12 mouse cellular contexts compared by ENCODE assay signal in genomic region chr6:94677448-94677847, GRCm38 (mm10). TPM values are rescaled to one million over a fixed set of nuclear protein-coding genes. Genes with fewer than 3 reads are reported as not detected.
A peak's percentile ranks its signal among the peaks of the same experiment; 100 is the strongest.
DNase-seq lines count a peak whose midpoint lies in the region; ATAC-seq and TF ChIP-seq lines count a peak whose summit lies in the region.
"Had no signal": no experiment of that assay in that cellular context is flagged by ENCODE, and none has a peak within 500 bp of the region (broad histone marks: within the 10 kb centered on the region; RNA-seq: fewer than 3 reads in every experiment).

No protein-coding gene starts in this region.

- H3K4me1 ChIP-seq in heart, embryonic 13.5 days = peaks cover 75% of the 10 kb centered on the region
- H3K4me1 ChIP-seq in lung, embryonic 14.5 days (ENCODE audit: insufficient read depth) = peaks cover 28% of the 10 kb centered on the region
- peaks cover 71% of the 10 kb centered on the region for H3K4me1 ChIP-seq in intestine, embryonic 15.5 days (replicated peaks)

- no peak for TF ChIP-seq POLR2A in myocyte (IDR thresholded peaks at IDR 0.05; ENCODE audit: insufficient read length, low read depth)

- H3K9me3 ChIP-seq in heart, embryonic 13.5 days = no peaks in the 10 kb centered on the region
- no peaks in the 10 kb centered on the region for H3K9me3 ChIP-seq in lung, embryonic 14.5 days (ENCODE audit: low read depth, low read length)
- H3K9me3 ChIP-seq in intestine, embryonic 15.5 days = no peaks in the 10 kb centered on the region

- no peak for DNase-seq in heart, adult 9 months (ENCODE audit: low spot score in 2 of 2)
- no peak for DNase-seq in lung, embryonic 14.5 days
- no peak for DNase-seq in lung, postnatal 36 days
- DNase-seq in thymus, postnatal 4 days = no peak
- DNase-seq in cerebellum, adult 8-10 months = no peak
- DNase-seq: adrenal gland, postnatal 14 days; kidney, adult 18-20 months; lung, postnatal 10 days; right cerebral cortex, postnatal 4 days had no signal

- no peak overlapping the region for H3K27ac ChIP-seq in heart, embryonic 13.5 days (replicated peaks)
- H3K27ac ChIP-seq in lung, embryonic 14.5 days (ENCODE audit: low read depth) = no peak overlapping the region; the same call in 1 of the 2 replicates
- peak overlapping the region; percentile 69 for H3K27ac ChIP-seq in intestine, embryonic 15.5 days

- peaks cover 51% of the 10 kb centered on the region for H3K79me2 ChIP-seq in myocyte (ENCODE audit: control insufficient read depth, insufficient read depth)

- no peak for TF ChIP-seq CTCF in lung, embryonic 14.5 days (IDR thresholded peaks at IDR 0.05; ENCODE audit: low read depth)

- no peak overlapping the region for H3ac ChIP-seq in myocyte (ENCODE audit: control insufficient read depth, insufficient read length)

- 63% methylated on average over 3 of the region's 3 CpGs for WGBS in heart, embryonic 13.5 days
- WGBS in lung, embryonic 14.5 days = 20% methylated on average over 3 of the region's 3 CpGs
- 20% methylated on average over 3 of the region's 3 CpGs for WGBS in intestine, embryonic 15.5 days

- H3K4me3 ChIP-seq in heart, embryonic 13.5 days = no peak overlapping the region
- H3K4me3 ChIP-seq in lung, embryonic 14.5 days (ENCODE audit: low read depth, low read length) = no peak overlapping the region
- no peak overlapping the region for H3K4me3 ChIP-seq in intestine, embryonic 15.5 days (replicated peaks)
- no peak overlapping the region for H3K4me3 ChIP-seq in myocyte

- H3K27me3 ChIP-seq in heart, embryonic 13.5 days (replicated peaks) = no peaks in the 10 kb centered on the region
- H3K27me3 ChIP-seq in lung, embryonic 14.5 days (ENCODE audit: insufficient read depth, low read length) = no peaks in the 10 kb centered on the region
- no peaks in the 10 kb centered on the region for H3K27me3 ChIP-seq in intestine, embryonic 15.5 days (replicated peaks)
- no peaks in the 10 kb centered on the region for H3K27me3 ChIP-seq in myocyte (ENCODE audit: control insufficient read depth, insufficient read depth, insufficient read length)

- H3K4me2 ChIP-seq in heart, embryonic 13.5 days = peak overlapping the region; percentile 48
- H3K4me2 ChIP-seq in lung, embryonic 14.5 days = peak overlapping the region; percentile 13
- H3K4me2 ChIP-seq in intestine, embryonic 15.5 days (replicated peaks) = peak overlapping the region; percentile 38
- peak overlapping the region; percentile 34 for H3K4me2 ChIP-seq in myocyte (ENCODE audit: low read depth)

- no peaks in the 10 kb centered on the region for H3K36me3 ChIP-seq in heart, embryonic 13.5 days
- H3K36me3 ChIP-seq in lung, embryonic 14.5 days (ENCODE audit: insufficient read depth) = no peaks in the 10 kb centered on the region
- no peaks in the 10 kb centered on the region for H3K36me3 ChIP-seq in intestine, embryonic 15.5 days
- no peaks in the 10 kb centered on the region for H3K36me3 ChIP-seq in myocyte (ENCODE audit: control insufficient read depth, insufficient read depth)

- H3K9ac ChIP-seq in heart, embryonic 13.5 days = peak overlapping the region; percentile 24; the same call in 1 of the 2 replicates
- H3K9ac ChIP-seq in lung, embryonic 14.5 days = no peak overlapping the region
- no peak overlapping the region for H3K9ac ChIP-seq in intestine, embryonic 15.5 days

- ATAC-seq in heart, embryonic 13.5 days (ENCODE audit: extremely low read depth, insufficient number of reproducible peaks, low FRiP score, low TSS enrichment) = no peak
- ATAC-seq in lung, embryonic 14.5 days (ENCODE audit: insufficient read depth) = no peak
- no peak for ATAC-seq in intestine, embryonic 15.5 days

TF ChIP-seq in myocyte, 11 proteins besides CTCF, POLR2A, EP300 and RAD21:
- TF ChIP-seq MYOG (IDR thresholded peaks at IDR 0.05; ENCODE audit: control insufficient read depth in 1 of 3, insufficient read depth in 1 of 3, insufficient read length in 2 of 3, low read depth in 2 of 3) (peak in 1 of 3 experiments; percentile 37), REST (IDR thresholded peaks at IDR 0.05; ENCODE audit: insufficient read depth, insufficient read length) (no peak)

RNA-seq across cellular contexts. Expression of gene Lrig1, which starts 22.5 kb away (rescaled TPM):
- 8.1 and 8.3 TPM in 2 replicates for polyA plus RNA-seq in heart, embryonic 13.5 days (2015; fragmentation: Nextera tagmentation; extraction: Ambion mirVana)
- polyA plus RNA-seq in lung, embryonic 14.5 days (2014; fragmentation: Nextera tagmentation; extraction: Ambion mirVana) = 11.5 and 13.5 TPM in 2 replicates
- 17.1 and 19.5 TPM in 2 replicates for polyA plus RNA-seq in intestine, embryonic 15.5 days (2015; fragmentation: Nextera tagmentation; extraction: Ambion mirVana)
- polyA plus RNA-seq in myocyte (2012; fragmentation: generic; extraction: Trizol) = 22.1 TPM
